Mouse (Mus musculus) cerebellum, adult 2 months (tissue): ENCODE measurements at regions not wholly inside any gene's neighbourhood (a gene's known extent, or its start where the extent isn't known, plus 50 kb on each side); places are given as distances from the start of the nearest gene placed in this dataset.

ENCODE experiments used
- CTCF ChIP-seq: fragments of 200-500 bp; IDR thresholded peaks from 2 replicates; pipeline ENCODE4 v1.5.1; 2011; ENCODE audit warnings: low read depth, mild to moderate bottlenecking, control low read depth, low read length, moderate library complexity, borderline replicate concordance; ENCODE audit not compliant: insufficient read depth
- POLR2A ChIP-seq: fragments of 200-500 bp; IDR thresholded peaks from 2 replicates; pipeline ENCODE4 v1.6.1; 2011; ENCODE audit warnings: low read length, control low read depth, borderline replicate concordance; ENCODE audit not compliant: insufficient read depth

DNA sequence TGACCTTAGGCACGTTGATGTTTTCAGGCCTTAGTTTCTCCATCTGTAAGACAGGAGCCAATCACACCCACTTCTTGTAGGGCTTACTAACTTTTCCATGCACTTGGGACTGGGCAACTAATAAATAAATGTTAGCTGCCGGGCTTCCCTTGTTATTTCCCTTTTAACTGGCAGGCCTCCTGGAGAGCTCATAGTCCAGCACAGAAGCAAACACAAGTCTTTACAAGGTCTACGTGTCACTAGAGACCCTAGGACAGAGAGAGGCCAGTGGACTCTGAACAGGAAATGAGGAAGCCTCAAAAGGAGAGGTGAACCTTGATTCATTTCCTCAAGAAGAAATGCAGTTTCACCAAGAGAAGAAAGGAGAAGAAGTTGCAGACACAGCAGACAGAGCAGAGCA, 71.1 kb upstream of the Bmp2 start:
- TF ChIP-seq POLR2A (no peak), CTCF (no peak)
